Mouse (Mus musculus) midbrain, embryonic 11.5 days (tissue): ENCODE results near the gene Bahcc1. TPM values are rescaled to one million over a fixed set of nuclear protein-coding genes. Genes with fewer than 3 reads are reported as not detected.

Experiments
- ATAC-seq: fragments of 200-750 bp; cut with Nextera tagmentation; 2 replicates; pipeline ENCODE4 v1.8.0; 2017; ENCODE audit warnings: moderate TSS enrichment, moderate library complexity; ENCODE audit not compliant: low FRiP score
- DNase-seq: peaks from one replicate; pipeline ENCODE4 v3.0.0; 2015; ENCODE audit warnings: low spot score; ENCODE audit errors: missing footprints
- H3K27ac ChIP-seq: fragments of 300-500 bp; sonication (generic); 2 replicates; pipeline ENCODE4 v1.5.1; 2014; ENCODE audit warnings: low read depth, low read length
- H3K27me3 ChIP-seq: fragments of 300-500 bp; sonication (generic); 2 replicates; pipeline ENCODE4 v1.6.1; 2014; ENCODE audit warnings: mild to moderate bottlenecking, low read length, moderate library complexity, mixed read lengths; ENCODE audit not compliant: control insufficient read depth, insufficient read depth
- H3K36me3 ChIP-seq: fragments of 300-500 bp; sonication (generic); 2 replicates; pipeline ENCODE4 v1.6.1; 2014; ENCODE audit warnings: mild to moderate bottlenecking, low read length, moderate library complexity, mixed read lengths; ENCODE audit not compliant: control insufficient read depth, insufficient read depth
- H3K4me1 ChIP-seq: fragments of 300-500 bp; sonication (generic); 2 replicates; pipeline ENCODE4 v1.6.1; 2014; ENCODE audit warnings: low read length; ENCODE audit not compliant: control insufficient read depth, insufficient read depth
- H3K4me2 ChIP-seq: fragments of 300-500 bp; sonication (generic); 2 replicates; pipeline ENCODE4 v1.6.1; 2014; ENCODE audit warnings: mild to moderate bottlenecking, moderate library complexity
- H3K4me3 ChIP-seq: fragments of 300-500 bp; sonication (generic); 2 replicates; pipeline ENCODE4 v1.5.1; 2014; ENCODE audit warnings: low read depth, low read length
- H3K9ac ChIP-seq: fragments of 300-500 bp; sonication (generic); 2 replicates; pipeline ENCODE4 v1.6.1; 2014; ENCODE audit warnings: low read length
- H3K9me3 ChIP-seq: fragments of 300-500 bp; sonication (generic); 2 replicates; pipeline ENCODE4 v1.6.1; 2016; ENCODE audit warnings: low read length; ENCODE audit not compliant: control insufficient read depth
- WGBS: fragments of 180-500 bp; shearing (Covaris S2); extraction: QIAGEN DNeasy Blood & Tissue Kit; methylation state at CpG from one replicate; pipeline ENCODE4 v1.1.7; 2014; 5-methylcytosine and 5-hydroxymethylcytosine counted together
- polyA plus RNA-seq: library from polyadenylated mRNA; unstranded; fragments of >200 nt; fragmentation: Nextera tagmentation; extraction: Ambion mirVana; gene quantifications from 2 replicates; pipeline ENCODE4 v1.2.1, GENCODE M21; 2014

The Bahcc1 gene
- polyA plus RNA-seq, 1 experiment from 2014 or later = 20.6 TPM

DNA sequence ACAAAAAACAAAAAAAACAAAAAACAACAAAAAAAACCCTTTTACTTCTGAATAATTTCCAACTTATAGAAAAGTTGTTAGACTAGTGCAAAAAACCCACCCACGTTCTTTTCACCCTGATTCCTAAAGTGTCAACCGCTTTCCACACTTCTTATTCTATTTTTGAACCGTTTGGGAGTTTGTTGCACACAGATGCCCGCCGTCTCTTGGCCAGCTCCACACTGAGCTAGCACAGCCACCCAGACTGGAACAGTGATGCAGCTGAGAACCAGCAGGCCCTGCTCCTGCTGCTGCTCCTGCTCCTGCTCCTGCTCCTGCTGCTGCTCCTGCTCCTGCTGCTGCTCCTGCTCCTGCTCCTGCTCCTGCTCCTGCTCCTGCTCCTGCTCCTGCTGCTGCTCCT lies 28.5 kb upstream of the Bahcc1 start:
- WGBS = 93% methylated on average over 5 of the region's 5 CpGs
- no peak for ATAC-seq
- no peak overlapping the region for H3K4me2 ChIP-seq
- H3K4me1 ChIP-seq = no peaks in the 10 kb centered on the region
- no peak for DNase-seq
- H3K36me3 ChIP-seq = no peaks in the 10 kb centered on the region
- no peaks in the 10 kb centered on the region for H3K9me3 ChIP-seq
- H3K4me3 ChIP-seq = no peak overlapping the region
- H3K27me3 ChIP-seq = no peaks in the 10 kb centered on the region
- H3K27ac ChIP-seq = no peak overlapping the region
- H3K9ac ChIP-seq = no peak overlapping the region

DNA sequence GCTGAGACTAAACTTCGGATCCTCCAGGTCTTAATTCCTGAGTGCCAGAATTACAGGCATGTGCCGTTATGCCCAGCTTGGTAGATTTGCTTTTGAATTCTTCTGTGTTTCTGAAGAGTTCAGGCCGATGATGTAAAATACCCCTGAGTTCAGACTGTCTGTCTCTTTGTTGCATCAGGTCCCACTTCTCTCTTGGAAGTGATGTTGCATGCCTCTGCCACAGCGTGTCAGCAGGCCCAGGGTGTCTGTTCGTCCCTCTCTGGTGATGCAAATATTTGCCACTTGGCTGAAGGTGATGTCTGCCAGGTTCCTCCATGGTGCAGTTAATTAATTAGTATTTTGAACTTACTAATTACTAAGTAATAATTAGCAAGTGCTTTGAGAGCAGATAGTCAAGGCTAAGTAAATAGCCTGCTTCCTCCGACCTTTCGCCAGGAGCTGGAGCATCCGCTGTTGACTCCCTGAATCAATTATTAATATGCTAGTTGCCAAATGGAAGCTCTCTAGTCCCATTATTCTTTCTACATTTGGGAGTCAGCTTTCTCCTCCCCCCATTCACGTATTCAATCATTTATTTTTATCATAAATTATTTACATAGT lies 26.6 kb upstream of the Bahcc1 start:
- DNase-seq = no peak
- Histone ChIP-seq H3K4me2 (no peak overlapping the region), H3K9me3 (no peaks in the 10 kb centered on the region), H3K4me1 (no peaks in the 10 kb centered on the region), H3K36me3 (no peaks in the 10 kb centered on the region), H3K9ac (no peak overlapping the region), H3K27me3 (no peaks in the 10 kb centered on the region), H3K4me3 (no peak overlapping the region), H3K27ac (no peak overlapping the region)
- ATAC-seq = no peak
- 81% methylated on average over 9 of the region's 9 CpGs for WGBS

DNA sequence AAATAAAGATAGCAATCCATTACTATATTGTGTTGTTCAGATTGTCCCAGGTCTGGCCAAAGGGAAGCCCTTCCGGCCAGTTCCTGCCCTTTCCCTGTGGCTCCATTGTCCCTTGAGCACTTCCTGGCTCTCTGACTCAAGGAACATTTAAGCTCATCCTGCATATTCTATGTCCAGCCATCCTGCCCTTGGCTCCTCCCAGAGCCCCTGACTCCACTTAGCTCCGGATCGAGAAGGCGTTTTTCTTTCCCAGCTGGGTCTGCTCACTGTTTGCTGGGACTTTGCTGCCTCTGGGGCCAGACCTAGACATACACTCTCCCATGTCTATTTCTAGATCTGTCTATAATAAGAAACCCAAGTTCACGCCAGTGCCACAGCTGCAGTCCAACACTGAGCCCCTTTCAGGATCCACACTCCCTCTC lies 26.1 kb upstream of the Bahcc1 start:
- DNase-seq (no peak), ATAC-seq (no peak)
- Histone ChIP-seq H3K9me3 (no peaks in the 10 kb centered on the region), H3K36me3 (no peaks in the 10 kb centered on the region), H3K4me2 (no peak overlapping the region), H3K27me3 (no peaks in the 10 kb centered on the region), H3K27ac (no peak overlapping the region), H3K4me1 (no peaks in the 10 kb centered on the region), H3K9ac (no peak overlapping the region), H3K4me3 (no peak overlapping the region)
- WGBS = 65% methylated on average over 5 of the region's 5 CpGs

DNA sequence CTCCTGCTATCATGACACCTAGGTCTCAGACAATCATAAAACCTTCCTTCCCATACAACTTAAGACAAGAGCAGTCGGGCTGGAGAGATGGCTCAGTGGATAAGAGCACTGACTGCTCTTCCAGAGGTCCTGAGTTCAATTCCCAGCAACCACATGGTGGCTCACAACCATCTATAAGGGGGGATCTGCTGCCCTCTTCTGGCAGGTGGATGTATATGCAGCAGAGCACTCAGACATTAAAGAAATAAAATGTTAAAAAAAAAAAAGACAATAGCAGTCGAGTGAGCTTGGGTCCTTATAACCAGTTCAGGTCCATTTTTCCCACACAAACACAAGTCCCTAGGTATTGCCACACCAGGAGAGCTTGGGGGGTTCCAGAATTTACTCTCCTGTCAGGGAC lies 23.9 kb upstream of the Bahcc1 start:
- H3K4me2 ChIP-seq = no peak overlapping the region
- H3K9ac ChIP-seq = no peak overlapping the region
- no peak overlapping the region for H3K27ac ChIP-seq
- no peak for ATAC-seq
- no peak for DNase-seq
- H3K4me3 ChIP-seq = no peak overlapping the region
- no peaks in the 10 kb centered on the region for H3K9me3 ChIP-seq
- 69% methylated on average over 2 of the region's 2 CpGs for WGBS
- H3K4me1 ChIP-seq = no peaks in the 10 kb centered on the region
- no peaks in the 10 kb centered on the region for H3K27me3 ChIP-seq
- no peaks in the 10 kb centered on the region for H3K36me3 ChIP-seq

DNA sequence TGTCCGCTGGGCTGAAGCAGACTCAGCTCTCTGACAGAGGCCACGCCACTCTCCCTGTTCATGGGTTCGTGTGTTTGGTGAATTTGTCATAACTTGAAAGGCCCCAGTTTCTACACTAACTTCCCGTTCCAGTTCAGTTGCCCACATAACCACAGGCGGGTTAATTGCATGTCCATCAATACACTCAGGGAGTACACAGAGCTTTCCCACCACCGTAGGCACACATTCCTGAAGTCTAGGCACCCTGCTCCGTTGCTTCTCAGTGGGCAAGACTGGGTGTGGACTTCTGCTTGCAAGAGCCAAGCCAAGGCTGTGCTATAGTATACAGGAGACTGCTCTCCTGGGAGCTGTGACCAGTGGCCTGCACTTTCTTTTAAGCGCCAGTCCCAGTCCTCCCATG lies 23.3 kb upstream of the Bahcc1 start:
- 71% methylated on average over 8 of the region's 8 CpGs for WGBS
- no peak for DNase-seq

DNA sequence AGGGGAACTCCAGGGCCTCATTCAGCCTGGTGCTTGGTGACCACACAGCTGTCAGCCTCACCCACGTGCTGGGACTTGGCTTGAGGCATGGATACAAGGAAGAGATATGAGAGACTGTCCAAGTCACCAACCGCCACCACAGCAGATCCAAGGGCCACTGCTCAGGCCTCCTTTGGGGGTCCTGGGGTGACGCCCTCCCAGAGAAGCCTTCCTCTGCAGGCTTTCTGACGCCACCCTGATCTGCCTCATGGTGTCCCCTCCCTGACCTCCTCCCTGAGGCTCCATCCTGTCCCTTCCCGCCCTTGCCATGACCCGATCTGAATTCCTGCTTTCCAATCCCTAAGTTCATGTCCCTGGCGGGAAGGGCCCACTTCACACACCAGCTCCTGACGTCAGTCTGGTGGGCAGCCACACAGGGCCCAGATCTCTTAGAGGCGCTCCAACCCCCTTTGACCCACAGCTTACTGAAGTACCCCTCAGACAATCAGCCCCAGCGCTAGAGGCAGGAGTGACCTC lies 17.0 kb upstream of the Bahcc1 start:
- H3K4me1 ChIP-seq = peaks cover 33% of the 10 kb centered on the region

More for the DNA sequence above, 23.3 kb upstream of the Bahcc1 start:
- Histone ChIP-seq H3K4me1 (no peaks in the 10 kb centered on the region), H3K36me3 (no peaks in the 10 kb centered on the region), H3K27me3 (no peaks in the 10 kb centered on the region), H3K4me3 (no peak overlapping the region), H3K4me2 (no peak overlapping the region), H3K9ac (no peak overlapping the region), H3K27ac (no peak overlapping the region), H3K9me3 (no peaks in the 10 kb centered on the region)
- ATAC-seq = no peak

DNA sequence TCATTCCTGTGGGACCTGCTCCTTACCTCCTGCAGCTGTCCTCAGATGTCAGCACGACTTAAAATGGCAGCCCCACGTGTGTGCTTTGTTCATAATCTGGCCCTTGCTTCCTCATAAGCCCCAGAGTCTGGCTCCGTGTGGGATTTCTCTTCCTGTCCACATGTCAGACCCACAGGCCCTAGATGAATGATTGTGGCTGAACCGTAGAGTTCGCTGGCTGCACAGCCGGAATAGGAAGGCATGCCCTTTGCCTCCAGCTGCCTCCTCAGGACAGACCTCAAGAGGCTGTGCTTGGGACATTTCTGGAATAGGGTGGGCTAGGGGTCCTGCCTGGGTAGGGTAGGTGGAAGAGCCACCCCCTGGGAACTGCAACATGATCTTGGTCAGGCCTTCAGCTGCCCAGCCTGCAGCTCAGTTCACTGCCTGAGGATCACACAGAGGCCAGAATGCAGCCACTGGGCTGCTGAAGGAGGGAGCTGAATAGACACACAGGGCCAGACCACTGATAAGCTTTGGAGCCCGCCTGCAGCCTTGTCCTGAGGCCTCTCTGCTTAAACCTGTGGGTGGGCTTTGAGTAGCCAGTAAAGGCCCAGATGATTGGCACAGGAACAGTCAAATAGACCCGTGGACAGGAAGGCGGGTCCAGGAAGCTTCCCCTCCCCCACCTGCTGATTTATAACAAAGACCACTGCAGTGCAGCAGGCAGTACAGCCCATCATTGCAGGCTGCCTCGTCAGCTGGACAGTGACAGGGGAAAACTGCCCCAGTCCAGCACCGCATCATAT lies 16.0 kb upstream of the Bahcc1 start:
- peak; percentile 98 for DNase-seq
- H3K27me3 ChIP-seq = no peaks in the 10 kb centered on the region
- H3K27ac ChIP-seq = peak overlapping the region; percentile 99
- 0 out of 2 replicates have a peak overlapping the region, but pooled peaks have one; percentile 6 for H3K4me3 ChIP-seq
- H3K4me1 ChIP-seq = peaks cover 43% of the 10 kb centered on the region
- peak overlapping the region; percentile 30; the same call in 1 of the 2 replicates for H3K4me2 ChIP-seq
- no peaks in the 10 kb centered on the region for H3K9me3 ChIP-seq
- ATAC-seq = peak; percentile 95
- H3K9ac ChIP-seq = peak overlapping the region; percentile 64
- H3K36me3 ChIP-seq = no peaks in the 10 kb centered on the region
- 4% methylated on average over 11 of the region's 11 CpGs for WGBS

More for the DNA sequence above, 17.0 kb upstream of the Bahcc1 start:
- Histone ChIP-seq H3K36me3 (no peaks in the 10 kb centered on the region), H3K9ac (peak overlapping the region; percentile 64), H3K4me3 (no peak overlapping the region), H3K4me2 (peak overlapping the region; percentile 10; the same call in 1 of the 2 replicates), H3K27me3 (no peaks in the 10 kb centered on the region), H3K9me3 (no peaks in the 10 kb centered on the region), H3K27ac (peak overlapping the region; percentile 99)
- DNase-seq (peak; percentile 85), ATAC-seq (0 out of 2 replicates have a peak, but pooled peaks have one; percentile 12)
- 48% methylated on average over 10 of the region's 10 CpGs for WGBS

DNA sequence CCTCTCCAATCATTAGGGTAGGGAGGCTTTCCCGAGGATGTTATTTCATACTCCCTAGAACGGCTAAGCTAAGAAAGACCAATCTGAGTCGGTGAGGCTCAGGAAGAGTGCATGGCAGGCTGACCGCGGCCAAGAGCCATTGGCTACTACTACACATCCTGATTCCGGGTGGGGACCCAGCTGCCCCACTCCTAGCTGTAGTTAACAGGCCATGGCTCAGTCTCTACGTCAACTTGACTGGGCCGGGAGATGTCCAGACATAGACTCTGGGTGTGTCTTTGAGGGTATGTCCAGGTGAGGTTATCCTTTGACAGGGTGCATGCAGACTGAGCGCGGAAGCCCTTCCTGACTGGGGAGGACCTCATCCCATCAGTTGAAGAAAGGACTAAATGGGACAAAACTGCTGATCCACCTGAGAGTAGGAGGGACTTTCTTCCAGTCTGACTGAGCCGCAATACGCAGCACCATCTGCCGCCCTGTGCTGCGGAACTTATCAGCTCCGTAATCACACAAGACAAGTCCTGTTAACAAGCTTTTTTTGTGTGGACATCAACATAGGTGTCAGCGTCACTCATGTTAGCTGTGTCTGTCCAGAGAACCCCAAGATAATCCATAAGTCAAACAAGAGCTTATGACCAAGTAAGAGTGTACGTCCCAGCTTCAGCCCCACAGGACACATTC lies 14.4 kb upstream of the Bahcc1 start:
- Histone ChIP-seq H3K4me3 (no peak overlapping the region), H3K9ac (no peak overlapping the region), H3K4me2 (no peak overlapping the region), H3K4me1 (peaks cover 44% of the 10 kb centered on the region), H3K27ac (no peak overlapping the region), H3K9me3 (no peaks in the 10 kb centered on the region), H3K36me3 (no peaks in the 10 kb centered on the region), H3K27me3 (no peaks in the 10 kb centered on the region)
- peak; percentile 86 for DNase-seq
- WGBS = 90% methylated on average over 17 of the region's 17 CpGs
- ATAC-seq = no peak

DNA sequence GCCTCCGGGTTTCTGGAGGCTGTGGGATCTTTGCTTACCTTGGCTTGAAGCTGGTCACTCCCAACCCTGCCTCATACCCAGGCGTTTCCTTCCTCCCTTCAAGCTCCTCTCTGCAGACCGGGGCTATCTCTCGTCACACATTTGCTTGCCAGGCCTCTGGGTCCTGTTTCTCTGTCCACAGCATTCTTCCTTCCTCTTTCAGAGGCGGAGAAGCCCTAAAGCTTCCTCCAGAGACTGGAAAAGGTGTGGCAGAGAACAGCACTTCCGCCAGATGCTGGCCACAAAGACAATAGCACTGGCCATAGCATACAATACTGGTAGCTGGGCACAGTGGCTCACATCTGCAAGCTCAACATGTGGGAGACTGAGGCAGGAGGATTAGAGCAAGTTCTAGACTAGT lies 13.8 kb upstream of the Bahcc1 start:
- no peaks in the 10 kb centered on the region for H3K27me3 ChIP-seq
- WGBS = 79% methylated on average over 6 of the region's 6 CpGs
- H3K27ac ChIP-seq = no peak overlapping the region
- H3K36me3 ChIP-seq = no peaks in the 10 kb centered on the region
- DNase-seq = no peak
- peaks cover 50% of the 10 kb centered on the region for H3K4me1 ChIP-seq
- H3K4me3 ChIP-seq = no peak overlapping the region
- no peaks in the 10 kb centered on the region for H3K9me3 ChIP-seq
- H3K4me2 ChIP-seq = no peak overlapping the region
- no peak for ATAC-seq
- no peak overlapping the region for H3K9ac ChIP-seq
